Mouse (Mus musculus) urinary bladder, adult 18-20 months (tissue): ENCODE results near the gene Hist1h4k.
"Not testable (repeated sequence)": the region's sequence is repeated elsewhere in the genome, so short reads cannot be mapped to it uniquely, and the experiment has no call there.

ENCODE experiments used
- DNase-seq, 2 experiments: peaks; one replicate each; pipeline ENCODE4 v3.0.0; 2022; ENCODE audit warnings: low spot score in 2 of 2, mixed read lengths in 2 of 2

Gene Hist1h4k

GRCm38 (mm10) chr13:21754294-21755001 is 4.1 kb upstream of the Hist1h4k start:
- DNase-seq: not testable (repeated sequence)

GRCm38 (mm10) chr13:21753524-21754285 is 3.4 kb upstream of the Hist1h4k start, which contains the start of the genes Hist1h2ak and Hist1h2bn:
Hist1h2ak (minus strand) TSS chr13:21753827.
Hist1h2bn (plus strand) TSS chr13:21754123.
- peak; percentile 9 to 23 for DNase-seq

GRCm38 (mm10) chr13:21753051-21753523 is 2.8 kb upstream of the Hist1h4k start:
- no peak for DNase-seq

- no peak for DNase-seq
Observed at GRCm38 (mm10) chr13:21752356-21752755, 2.1 kb upstream of the Hist1h4k start.

- no peak for DNase-seq
Observed at GRCm38 (mm10) chr13:21751827-21752226, 1.5 kb upstream of the Hist1h4k start.

- no peak for DNase-seq
Observed at GRCm38 (mm10) chr13:21751417-21751816, 1.1 kb upstream of the Hist1h4k start.

DNA sequence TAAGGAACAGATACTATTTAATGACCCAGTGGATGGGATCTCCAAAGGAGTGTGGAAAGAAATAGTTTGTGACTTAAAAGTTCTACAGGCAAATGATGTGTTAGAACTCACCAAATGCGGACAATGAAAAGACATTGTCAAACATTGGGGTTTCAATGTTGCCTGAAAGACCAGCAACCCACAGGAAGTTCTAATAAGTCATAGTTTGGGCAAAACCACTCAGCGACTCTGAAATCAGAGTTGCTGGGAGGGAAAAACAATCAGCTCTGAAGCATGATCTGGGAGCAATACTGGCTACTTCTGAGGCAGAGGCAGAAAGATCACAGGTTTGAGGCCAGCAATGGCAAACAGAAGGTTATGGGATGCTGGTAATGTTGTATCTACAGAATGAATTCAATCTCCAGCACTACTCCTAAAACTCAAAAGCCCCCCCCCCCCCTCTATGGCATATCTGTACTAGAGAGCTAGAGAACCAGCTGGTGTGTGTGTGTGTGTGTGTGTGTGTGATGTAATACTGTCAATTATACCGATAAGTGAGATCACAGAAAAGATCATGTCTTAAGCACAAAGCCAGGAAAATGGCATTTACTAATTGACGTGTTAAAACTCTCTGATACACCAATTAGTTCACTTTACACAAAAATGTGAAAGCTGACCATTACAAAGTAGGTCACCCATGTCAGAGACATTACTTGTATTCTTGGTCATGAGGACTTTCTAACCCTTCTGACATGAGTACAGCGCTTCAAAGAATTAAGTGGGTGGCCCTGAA is 732 bp downstream of the Hist1h4k start:
- DNase-seq: no peak

DNA sequence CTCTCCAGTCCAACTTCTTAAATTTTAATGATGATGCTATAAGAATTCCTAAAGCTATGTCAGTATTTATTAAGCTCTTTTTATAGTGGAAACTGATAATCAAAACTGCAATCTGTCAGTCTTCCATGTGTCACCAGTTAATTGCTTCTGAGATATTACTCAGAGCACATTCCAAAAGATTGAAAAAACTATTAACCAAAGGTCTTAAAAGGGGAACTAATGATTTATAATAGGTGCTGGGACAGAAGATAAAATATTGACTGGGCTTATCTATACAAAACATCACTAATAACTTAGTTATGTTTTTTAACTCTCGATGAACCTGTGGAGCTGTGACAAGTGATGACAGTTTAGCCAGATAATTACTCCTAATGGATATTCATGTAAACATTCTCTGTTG is 5.3 kb downstream of the Hist1h4k start:
- DNase-seq: no peak

DNA sequence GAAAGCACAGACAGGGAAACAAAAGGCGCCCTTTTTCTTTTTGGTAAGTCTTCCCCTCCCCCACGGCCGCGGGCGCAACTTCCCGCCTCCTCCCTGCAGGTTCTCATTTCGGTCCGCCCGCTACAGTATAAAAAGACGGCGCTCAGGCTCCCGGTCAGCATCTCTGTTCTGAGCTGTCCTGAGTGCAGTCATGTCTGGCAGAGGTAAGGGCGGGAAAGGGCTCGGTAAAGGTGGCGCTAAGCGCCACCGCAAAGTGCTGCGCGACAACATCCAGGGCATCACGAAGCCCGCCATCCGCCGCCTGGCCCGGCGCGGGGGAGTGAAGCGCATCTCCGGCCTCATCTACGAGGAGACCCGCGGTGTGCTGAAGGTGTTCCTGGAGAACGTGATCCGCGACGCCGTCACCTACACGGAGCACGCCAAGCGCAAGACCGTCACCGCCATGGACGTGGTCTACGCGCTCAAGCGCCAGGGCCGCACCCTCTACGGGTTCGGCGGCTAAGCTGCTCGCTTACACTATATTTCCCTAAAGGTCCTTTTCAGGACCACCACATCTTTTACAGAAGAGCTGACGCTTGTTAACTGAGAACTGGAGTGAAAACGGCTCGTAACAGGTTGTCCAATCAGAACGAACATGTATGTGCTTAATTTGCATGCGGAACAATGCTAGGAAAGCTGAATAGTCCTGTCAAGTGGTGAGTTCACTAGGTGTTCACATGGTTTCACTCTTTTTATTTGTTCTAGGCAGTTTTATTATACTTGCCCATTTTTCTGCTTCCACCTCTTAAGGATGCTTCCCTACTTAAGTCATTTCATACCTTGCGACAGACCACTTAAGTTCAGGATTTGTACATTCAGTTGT is 15.2 kb downstream of the Hist1h4k start, which contains the start of gene Hist1h4j:
Gene Hist1h4j (plus strand): TSS at position 159 of the 862 bp plus-strand sequence.
- peak; percentile 26 to 56 for DNase-seq

GRCm38 (mm10) chr13:21734010-21734905 is 16.0 kb downstream of the Hist1h4k start:
- DNase-seq: peak; percentile 35 to 74

GRCm38 (mm10) chr13:21733466-21733865 is 16.8 kb downstream of the Hist1h4k start:
- no peak for DNase-seq

DNA sequence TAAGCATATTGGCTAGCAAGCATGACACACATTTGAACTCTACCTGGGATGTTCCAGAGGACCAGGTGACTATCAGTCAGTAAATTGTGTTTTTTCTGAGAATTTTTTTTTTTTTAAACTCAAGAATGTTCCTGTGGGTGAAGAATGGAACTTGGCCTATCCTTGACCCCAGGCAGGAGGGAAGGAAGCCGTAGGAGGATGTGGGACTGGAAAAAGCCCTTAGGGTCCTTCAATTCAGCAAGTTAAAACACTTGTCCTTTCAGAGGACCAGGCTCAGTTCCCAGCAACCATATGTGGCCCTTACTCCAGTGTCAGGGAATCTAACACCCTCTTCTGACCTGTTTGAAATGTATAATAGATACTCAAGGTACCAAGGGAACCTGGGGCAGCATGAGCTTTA is 20.8 kb downstream of the Hist1h4k start:
- DNase-seq: no peak

GRCm38 (mm10) chr13:21727948-21728572 is 22.2 kb downstream of the Hist1h4k start:
- DNase-seq: no peak

DNA sequence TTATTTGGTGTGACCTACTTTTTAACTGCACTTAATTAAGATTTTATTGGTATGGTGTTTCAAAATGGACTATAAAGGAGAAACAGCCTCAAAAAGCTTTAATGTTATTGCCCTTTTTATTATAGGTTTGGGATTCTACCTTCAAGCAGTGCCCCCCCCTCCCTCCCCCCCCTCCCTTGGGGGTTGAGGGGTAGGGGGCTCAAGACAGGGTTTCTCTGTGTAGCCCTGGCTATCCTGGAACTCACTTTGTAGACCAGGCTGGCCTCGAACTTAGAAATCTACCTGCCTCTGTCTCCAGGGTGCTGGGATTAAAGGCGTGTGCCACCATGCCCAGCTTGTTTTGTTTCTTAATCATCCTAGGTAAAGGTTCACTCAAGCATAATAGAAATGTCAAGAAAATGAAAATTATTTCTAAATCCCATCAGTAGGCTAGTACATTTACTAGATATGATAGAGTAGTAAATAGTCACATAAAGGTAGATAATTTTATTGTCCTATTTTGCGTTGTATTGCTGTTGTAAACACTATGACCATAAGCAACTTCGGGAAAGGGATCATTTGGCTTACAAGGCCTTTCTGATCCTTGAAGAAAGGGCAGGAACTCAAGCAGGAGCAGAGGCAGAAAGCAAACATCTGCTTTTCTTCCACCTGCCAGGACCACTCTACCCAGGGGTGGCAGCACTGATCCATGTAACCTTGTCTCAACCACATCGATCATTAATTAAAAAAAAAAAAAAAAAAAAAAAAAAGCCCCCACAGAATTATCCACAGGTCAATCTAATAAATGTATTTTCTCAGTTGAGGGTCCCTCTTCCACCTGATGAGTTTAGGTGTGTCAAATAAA is 27.1 kb downstream of the Hist1h4k start:
- no peak for DNase-seq

DNA sequence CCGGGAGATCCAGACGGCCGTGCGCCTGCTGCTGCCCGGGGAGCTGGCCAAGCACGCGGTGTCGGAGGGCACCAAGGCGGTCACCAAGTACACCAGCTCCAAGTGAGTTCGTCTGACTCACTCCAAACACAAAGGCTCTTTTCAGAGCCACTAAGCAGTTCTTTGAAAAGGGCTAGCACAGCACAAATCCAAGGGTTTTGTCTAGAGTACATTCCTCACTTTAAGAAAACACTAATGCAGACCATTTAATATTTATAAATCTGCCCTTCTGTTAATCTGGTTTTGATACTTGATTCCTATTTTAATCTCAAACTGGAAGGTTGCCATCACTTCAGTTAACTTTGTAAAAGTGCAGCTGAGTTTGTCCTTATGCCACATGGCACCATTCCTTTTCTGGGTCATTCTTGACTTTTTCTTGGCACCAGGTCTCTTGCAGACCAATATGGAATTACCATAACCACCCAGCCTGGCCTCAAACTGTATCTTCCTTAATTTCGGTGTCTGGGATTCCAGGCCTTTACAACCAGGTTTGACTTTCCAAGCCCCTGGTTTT is 27.9 kb downstream of the Hist1h4k start:
- no peak for DNase-seq

- DNase-seq: peak; percentile 42 to 47
Observed at GRCm38 (mm10) chr13:21721757-21722372, 28.4 kb downstream of the Hist1h4k start, which contains the start of gene Hist1h2bm. Hist1h2bm (plus strand) TSS chr13:21722044.

DNA sequence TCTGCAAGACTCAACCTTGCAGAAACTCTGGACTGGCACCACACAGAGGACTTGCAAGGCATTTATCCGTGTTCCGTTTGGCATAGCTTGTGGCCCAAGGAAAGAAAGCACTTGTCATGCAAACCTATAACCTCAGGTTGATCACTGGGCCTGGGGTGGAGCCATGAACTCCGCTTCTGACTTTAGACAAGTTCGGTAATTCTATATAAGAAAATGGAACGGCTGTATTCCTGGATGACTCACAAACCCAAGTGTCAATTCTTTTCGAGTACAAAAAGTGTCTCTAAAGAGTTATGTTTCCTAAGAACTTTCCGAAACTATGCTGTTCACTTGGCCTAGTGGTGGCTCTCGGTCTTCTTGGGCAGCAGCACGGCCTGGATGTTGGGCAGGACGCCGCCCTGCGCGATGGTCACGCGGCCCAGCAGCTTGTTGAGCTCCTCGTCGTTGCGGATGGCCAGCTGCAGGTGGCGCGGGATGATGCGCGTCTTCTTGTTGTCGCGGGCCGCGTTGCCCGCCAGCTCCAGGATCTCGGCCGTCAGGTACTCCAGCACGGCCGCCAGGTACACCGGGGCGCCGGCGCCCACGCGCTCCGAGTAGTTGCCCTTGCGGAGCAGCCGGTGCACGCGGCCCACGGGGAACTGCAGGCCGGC is 29.1 kb downstream of the Hist1h4k start:
- DNase-seq: not testable (repeated sequence)
